Mouse (Mus musculus) monocyte, adult 5-6 weeks (primary cell): ENCODE results near the gene Ush2a. TPM values are rescaled to one million over a fixed set of nuclear protein-coding genes. Genes with fewer than 3 reads are reported as not detected.

ENCODE experiments used
- ATAC-seq: fragments of 153-309, 156-312 bp; replicated peaks from 2 replicates; pipeline ENCODE4 v1.8.0; 2017; ENCODE audit warnings: mild to moderate bottlenecking; ENCODE audit not compliant: low TSS enrichment, insufficient number of reproducible peaks, severe bottlenecking, poor library complexity, low FRiP score
- total RNA-seq: library from RNA; stranded (forward); fragments of 200-1000, 200-491, 200-594 nt; gene quantifications from 3 replicates; pipeline ENCODE4 v1.2.3, GENCODE M21; 2017

Ush2a gene
- not detected in 3 replicates for total RNA-seq

GRCm38 (mm10) chr1:188261903-188262682 lies at the start of gene Ush2a:
Ush2a (plus strand) TSS chr1:188262023.
- no peak for ATAC-seq

- ATAC-seq = no peak
Measured at GRCm38 (mm10) chr1:188214885-188215611, 46.8 kb upstream of the Ush2a start.

GRCm38 (mm10) chr1:188221226-188221792 lies 40.5 kb upstream of the Ush2a start:
- no peak for ATAC-seq

DNA sequence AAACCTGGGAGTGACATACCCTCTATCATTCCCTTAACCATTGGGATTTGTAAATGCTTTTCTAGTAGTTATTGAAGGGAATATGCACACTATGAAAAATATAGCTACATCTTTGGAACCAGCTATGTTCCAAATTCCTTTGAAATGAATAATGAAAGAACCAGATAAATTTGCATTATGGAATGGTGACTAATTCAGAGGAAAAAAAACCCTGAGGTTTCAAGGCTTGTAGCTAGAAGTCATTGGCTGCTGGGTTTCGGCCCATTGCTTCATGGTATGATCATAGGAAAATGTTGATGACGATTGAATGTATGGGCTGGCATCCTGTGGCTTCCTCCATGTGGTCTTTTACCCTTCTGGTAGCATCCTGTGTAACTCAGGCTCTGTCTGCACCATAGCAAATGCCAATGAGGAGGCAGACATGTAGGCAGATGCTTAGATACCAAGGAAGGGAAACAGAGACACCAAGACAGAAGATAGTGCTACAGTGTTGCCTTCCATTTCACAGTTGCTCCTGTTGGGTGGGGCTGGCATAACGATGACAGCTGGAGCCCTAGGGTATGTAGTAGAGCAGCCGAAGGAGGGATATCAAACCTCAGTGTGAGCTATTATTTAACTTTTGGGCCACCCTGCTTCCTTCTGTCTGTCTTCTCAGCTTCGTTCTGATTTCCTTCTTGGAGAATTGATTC lies 28.6 kb upstream of the Ush2a start:
- ATAC-seq = no peak

DNA sequence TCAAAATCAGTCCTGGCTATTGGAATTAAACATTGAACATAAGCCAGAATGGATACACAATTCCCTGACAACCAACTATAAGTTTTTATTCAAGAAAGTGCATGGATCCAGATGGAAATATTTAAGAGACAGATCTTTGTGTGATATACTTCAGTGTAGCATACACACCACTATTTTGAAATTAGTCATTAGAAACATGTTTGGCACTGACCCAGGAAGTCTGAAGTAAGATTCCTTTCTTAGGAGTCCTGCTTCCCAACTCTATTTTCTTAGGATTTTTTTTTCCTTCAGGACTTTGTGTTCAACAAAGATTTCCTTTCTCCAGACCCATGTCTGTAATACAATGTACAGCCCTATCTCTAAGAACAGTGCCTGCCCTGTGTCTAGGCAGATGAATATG lies 23.2 kb upstream of the Ush2a start:
- no peak for ATAC-seq

DNA sequence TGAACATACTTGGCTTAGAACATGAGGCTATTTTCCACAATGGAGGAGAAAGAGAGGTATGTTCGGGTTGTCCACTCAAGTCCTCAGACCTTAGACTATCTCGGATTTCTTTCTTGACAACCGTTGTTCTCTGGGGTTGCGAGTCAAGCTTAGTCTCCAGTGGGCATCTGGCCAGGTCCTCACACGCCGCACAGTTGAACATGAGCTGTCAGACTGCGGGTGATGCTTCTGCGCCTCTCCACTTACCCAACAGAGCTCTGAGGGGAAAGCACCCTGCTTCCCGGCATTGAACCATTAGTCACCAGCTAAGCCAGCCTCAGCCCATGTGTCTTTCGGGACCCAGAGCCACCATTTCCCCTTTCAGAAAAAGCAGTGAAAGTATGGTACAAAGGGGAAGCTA lies 20.1 kb upstream of the Ush2a start:
- ATAC-seq = no peak

DNA sequence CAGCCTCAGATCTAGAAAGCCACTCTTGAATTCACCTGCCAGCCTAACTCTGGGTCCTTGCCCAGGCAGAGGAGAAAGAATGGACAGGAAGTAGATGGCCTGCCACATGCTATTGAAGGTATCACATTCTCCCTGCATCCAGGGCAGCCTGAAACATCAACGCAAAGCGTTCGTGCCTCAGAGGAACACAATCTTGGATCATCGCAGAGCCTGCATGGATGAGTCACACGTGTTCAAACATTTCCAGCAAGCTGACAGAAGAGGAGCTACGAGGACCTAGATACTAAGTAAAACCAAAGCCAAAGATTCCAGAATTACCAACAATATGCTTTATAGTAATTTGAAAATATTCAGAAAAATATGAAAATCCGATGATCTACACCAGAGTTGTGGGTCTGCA lies 4.3 kb upstream of the Ush2a start:
- no peak for ATAC-seq

- ATAC-seq = no peak
Measured at GRCm38 (mm10) chr1:188260259-188261107, 1.3 kb upstream of the Ush2a start.

GRCm38 (mm10) chr1:188267127-188267722 lies 5.4 kb downstream of the Ush2a start:
- no peak for ATAC-seq

- no peak for ATAC-seq
Measured at GRCm38 (mm10) chr1:188269071-188269470, 7.2 kb downstream of the Ush2a start.

DNA sequence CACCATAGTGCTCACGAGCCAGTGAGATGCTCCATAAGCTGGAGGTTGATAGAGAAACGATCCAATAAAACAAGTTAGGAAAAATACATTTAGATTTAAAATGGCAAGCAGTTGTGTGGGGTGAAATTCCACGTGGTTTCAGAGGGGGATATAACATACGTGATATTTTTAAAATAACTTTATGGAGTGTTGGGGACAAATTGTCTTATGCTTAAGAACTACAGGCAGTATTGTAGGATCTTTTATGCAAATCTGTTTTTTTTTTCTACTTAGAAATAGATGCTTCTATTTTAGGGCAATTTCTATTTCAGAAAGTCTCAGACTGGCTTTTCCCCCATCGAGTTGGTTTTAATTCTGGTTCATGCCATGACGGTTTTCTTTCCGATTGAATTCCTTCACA lies 51.5 kb downstream of the Ush2a start:
- no peak for ATAC-seq

GRCm38 (mm10) chr1:188316574-188316973 lies 54.8 kb downstream of the Ush2a start:
- ATAC-seq = no peak

- no peak for ATAC-seq
Measured at GRCm38 (mm10) chr1:188320204-188320603, 58.4 kb downstream of the Ush2a start.

DNA sequence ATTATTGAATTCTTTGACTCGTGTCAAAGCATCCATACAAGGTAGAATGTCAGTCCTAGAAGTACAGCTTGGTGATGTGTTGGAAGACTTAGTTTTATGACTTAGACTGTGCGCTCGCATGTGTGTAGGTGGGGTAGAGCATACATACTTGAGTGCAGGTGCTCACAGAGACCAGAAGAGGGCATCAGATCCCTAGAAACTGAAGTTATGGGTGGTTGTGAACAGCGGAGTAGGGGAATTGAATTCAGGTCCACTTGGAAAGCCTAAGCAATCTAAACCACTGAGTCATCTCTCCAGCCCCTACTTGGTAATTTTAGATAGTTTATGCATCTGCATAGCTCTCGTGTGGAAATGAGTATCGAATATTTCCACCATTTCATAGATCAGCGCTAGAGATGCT lies 59.7 kb downstream of the Ush2a start:
- ATAC-seq = no peak

DNA sequence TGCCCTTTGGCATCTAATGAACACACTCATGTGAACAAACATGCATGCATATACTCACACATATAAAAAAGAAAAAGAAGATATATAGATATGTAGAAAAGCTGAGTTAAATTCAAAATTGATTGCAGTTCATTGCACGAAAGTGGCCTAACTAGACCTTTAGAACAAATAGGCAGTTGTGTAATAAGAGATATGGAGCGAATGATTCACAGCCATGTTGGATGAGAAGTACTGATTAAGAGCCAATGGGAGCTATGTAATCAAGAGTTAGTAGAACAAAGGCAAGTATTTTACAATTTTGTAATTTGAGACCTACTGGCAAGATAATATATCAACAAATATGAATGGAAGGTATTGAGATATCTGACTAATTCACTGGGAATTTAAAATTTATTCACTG lies 68.6 kb downstream of the Ush2a start:
- no peak for ATAC-seq

DNA sequence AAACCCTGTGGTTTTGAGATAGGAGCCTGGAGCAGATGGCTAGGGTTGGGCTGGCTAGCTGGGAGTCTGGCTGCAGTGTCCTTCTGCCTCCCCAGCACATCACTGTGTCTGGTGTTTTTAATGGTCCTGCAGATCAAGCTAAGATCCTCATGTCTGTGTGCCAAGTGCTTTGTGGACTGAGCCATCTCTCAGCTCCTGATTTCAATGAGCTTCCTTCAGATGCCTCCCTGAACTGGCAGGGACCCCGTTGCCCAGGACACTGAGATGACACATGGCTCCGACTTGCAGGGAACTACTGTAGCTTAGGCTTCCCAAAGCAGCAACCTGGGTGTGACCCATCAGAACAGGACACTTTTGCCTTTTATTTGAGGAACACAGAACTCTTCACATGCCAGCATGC lies 72.1 kb downstream of the Ush2a start:
- ATAC-seq = no peak

- no peak for ATAC-seq
Measured at GRCm38 (mm10) chr1:188347762-188348161, 85.9 kb downstream of the Ush2a start.

DNA sequence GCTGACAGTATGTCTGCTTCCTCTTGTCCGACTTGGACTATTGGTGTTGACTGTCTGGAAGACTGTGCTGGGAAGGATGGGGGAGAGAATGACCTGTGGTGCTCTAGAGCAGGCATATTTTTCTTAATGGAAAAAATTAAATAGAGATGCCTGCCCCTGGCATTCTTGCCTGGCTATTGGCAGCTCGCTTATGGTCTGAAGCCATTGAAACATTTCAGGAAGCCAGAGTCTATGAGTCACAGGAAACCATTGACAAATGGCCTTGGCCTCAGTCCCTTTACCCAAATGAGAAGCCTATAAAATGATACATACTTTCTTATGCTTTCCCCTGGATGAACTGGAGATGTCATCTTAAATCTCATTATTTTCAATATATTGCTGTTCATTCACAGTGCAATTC lies 92.9 kb downstream of the Ush2a start:
- ATAC-seq = no peak
